Mouse (Mus musculus) adrenal gland (tissue): ENCODE data around the gene Styk1.
"Not testable (repeated sequence)": the region's sequence is repeated elsewhere in the genome, so short reads cannot be mapped to it uniquely, and the experiment has no call there.

Experiments used
- intact Hi-C: fragments of 180-260 bp; cut with DNase I; formaldehyde crosslinking; loops from one replicate; pipeline ENCODE4 v1.15.1; 2025

Styk1 gene

DNA sequence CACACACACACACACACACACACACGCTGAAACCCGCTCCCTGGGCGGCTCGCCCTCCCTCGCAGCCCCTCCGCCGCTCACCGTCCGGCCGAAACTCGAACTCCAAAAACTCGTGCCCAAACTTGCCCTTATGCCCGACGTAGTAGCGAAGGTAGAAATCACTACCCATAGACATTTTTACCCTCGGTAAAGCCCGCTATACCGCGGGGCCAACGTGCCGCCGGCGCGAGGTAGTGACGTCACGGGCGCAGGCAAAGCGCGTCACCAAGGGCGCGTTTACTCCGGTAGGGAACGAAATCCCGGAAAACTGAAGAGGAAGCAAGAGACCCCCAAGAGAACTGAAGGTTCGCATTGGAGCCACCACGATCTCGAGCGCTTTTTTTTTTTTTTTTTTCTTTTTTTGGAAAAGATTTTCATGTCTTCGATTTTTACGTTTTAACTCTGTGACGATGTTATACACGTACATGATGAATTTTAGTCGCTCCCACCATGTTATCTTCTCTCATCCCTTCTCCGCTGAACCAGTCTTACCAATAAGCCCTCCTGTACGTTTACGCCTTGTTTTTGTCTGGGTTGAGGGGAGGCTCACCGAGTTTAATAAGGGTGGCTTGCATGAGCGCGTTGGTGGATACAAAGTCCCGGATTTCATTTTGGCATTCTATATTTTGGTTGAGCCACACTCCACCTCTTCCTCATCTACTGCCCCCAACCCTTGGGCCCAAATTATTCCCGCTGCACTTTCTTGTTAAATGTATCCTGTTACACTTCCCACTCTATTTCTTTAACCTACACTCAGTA is 60.2 kb downstream of the Styk1 start, which contains the start of gene Magohb:
Gene Magohb, minus strand, starts transcription at position 254 of the 798 bp plus-strand sequence.
- intact Hi-C loops, result no loop called here

DNA sequence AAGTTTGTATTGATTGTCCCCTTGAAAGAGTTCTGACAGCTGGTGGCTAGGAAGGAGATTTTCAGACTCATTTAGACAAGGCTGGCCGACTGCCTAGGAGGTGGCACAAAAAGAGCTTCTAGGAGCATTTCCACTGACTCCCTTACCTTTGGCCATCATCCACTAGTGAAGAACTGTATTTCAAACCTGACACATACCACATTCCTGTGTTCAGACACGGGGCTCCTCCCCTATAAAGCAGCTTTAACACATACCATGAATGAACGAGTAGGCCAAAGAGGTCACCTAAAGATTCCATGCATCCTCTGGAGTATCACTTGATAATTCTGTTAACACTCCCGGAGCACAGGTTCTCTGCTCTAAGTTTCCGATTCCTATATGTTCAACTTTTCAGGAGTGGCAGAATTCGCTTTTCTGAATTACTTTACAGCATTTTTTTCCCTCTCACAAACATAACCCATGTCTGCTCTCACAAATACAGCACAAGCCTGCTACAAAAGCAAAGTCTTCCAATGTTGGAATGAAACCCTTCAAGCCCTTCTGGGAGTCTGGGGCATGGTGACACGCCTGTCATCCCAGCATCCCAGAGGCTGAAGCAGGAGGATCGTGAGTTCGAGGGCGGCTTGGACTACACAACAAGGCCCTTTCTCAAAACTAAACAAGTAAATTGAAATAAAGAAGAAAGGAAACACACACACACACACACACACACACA is 61.0 kb downstream of the Styk1 start:
- intact Hi-C loops, result no loop called here

DNA sequence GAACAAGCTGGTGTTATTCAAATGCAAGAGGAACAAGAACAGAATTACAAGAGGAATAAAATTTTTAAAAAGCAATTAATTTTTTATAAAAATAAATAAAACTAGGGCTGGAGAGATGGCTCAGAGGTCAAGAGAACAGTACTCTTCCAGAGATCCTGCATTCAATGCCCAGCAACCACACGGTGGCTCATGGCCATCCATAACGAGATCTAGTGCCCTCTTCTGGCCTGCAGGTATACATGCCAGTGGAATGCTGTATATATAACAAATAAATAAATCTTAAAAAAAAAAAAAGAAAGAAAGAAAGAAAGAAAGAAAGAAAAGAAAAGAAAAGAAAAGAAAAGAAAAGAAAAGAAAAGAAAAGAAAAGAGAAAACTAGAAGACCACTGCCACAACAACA is 63.0 kb downstream of the Styk1 start:
- intact Hi-C loops, result no loop called here

DNA sequence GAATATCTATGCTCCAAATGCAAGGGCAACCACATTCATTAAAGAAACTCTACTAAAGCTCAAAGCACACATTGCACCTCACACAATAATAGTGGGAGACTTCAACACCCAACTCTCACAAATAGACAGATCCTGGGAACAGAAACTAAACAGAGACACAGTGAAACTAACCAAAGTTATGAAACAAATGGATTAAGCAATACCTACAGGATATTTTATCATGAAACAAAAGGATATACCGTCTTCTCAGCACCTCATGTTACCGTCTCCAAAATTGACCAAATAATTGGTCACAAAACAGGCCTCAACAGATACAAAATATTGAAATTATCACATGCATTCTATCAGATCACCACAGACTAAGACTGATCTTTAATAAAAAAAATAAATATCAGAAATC is 75.2 kb downstream of the Styk1 start:
- intact Hi-C loops, result not testable (repeated sequence)

DNA sequence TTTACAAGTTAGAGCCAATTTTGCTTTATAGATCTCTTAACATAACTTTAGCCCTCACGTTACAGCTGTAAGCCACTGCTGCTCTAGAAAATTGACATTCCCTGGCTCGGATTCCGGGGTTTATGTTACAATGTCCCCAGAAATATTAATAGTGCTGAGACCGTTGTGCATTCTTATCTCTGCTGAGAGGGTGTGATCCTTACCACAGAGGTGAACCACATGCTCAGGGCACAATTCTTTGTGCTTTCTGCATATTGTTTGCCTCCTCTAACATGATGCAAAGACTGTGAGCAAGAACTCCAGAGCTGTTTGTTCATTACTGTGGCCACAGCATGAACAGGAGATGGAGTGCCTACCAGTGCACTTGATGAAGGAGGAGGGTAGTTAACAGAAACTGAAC is 76.7 kb downstream of the Styk1 start:
- intact Hi-C loops, result no loop called here

DNA sequence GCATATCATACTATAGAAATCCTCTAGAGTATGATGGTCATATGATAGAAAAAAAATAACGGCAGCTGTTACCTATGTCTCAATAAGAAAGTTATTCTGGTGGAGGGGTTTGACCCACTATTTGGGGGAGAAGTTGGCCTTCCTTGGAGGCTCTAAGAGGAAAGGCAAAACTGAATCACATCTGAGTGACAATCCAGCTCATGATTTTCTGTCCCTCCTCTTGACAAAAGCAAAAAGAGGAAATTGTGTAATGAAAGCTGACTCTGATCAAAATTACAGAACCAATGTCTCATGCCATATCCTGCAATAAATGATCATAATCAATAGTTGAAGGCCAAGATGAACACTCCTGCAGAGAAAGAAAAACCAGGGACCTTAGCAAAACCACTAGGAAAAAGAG is 81.1 kb downstream of the Styk1 start:
- intact Hi-C loops, result no loop called here

DNA sequence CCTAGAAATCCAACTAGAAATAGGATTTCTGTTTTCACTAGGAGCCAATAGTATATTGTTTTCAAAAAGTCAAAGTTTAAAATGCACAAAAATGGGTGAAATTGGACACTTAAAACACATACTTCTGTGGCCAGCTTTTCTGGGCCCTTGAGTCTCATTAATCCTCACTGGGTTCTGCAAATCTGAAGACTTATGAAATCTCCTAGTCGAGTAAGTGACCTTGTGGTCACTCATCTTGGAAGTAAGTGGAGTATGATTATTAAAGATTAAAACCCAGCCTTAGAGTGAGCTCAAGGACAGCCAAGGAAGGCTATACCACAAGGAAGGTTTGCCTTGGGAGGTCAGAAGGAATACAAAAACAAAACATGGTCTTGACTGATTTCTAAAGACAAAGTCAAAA is 83.1 kb downstream of the Styk1 start:
- intact Hi-C loops, result no loop called here

DNA sequence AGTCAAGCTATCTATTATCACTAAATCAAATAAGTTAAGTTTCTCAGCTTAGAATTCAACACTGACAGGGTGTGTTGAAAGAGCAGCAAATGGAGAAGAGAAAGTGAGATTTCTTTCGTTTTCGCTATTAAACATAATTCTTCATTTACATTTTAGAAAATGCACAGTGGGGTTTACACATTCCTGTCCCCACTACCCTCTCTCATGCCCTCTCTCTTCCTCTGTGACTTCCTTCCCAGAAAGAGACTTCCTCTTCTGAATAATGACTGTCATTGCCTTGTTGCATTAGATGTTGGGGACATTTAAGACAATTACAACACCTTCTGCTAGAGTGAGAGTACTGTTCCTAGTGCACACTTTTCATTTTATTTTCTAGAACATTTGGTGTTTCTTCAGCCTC is 83.8 kb downstream of the Styk1 start:
- intact Hi-C loops, result loop anchor here (1.0 kb wide), 1 partner anchor 22 kb away; the partner anchor contains the start of gene Klra2

DNA sequence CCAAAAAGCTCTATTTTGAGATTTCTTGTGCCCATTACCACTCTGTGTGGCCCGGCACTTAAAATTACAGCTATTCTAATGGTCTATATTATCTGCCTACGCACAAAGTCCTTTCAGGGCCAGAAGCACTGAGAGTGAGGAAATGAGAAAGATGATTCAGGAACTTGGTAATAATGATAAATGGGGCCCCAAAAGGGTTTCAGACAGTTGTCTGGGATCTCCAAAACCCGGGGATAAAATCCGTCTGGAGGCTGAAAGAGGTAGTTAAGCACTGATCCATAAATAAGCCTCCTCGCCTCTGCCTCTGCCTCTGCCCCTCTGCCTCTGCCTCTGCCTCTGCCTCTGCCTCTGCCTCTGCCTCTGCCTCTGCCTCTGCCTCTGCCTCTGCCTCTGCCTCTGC is 89.2 kb downstream of the Styk1 start:
- intact Hi-C loops, result no loop called here

DNA sequence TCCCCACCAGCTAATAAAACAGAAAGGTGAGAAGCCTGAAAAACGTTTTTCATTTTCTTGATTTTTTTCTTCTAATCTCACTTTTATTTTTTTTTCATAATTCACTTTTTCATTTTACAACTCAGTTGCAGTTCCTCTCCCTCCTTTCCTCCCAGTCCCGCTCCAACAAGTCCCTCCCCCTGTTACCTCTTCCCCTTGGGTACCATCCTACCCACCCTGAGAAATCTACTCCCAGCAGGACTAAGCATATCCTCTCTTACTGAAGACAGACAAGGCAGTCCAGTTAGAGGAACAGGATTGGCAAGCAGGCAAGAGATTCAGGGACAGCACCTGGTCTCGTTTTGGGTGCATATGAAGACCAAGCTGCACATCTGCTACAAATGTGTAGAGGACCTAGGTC is 90.6 kb downstream of the Styk1 start:
- intact Hi-C loops, result no loop called here

DNA sequence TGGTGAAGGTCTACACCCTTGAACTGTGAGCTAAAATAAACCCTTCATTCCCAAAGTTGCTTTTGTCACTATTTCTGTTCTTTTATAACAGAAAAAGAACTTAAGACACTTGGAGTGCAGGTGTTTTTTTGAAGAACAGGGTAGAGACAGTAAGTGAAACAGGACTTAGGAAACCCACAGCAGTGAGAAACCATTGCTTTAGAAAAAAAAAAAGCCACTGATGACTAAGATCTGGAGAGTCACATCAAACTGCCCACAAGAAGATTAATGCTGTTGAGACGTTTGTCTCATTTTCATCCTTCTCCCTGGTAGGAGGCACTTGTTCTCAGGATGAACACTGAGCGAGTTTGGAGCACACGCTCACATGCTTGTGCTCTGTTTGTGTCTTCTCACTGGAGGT is 91.4 kb downstream of the Styk1 start:
- intact Hi-C loops, result no loop called here
